Mouse (Mus musculus) layer of hippocampus, postnatal 10 days (tissue): ENCODE data around the gene Olfr463. TPM values are rescaled to one million over a fixed set of nuclear protein-coding genes. Genes with fewer than 3 reads are reported as not detected.

Experiments
- DNase-seq, 2 experiments: peaks; one replicate each; pipeline ENCODE4 v3.0.0; 2021; ENCODE audit warnings: low spot score in 2 of 2
- long read RNA-seq: library from polyadenylated mRNA; stranded (forward); transcript quantifications from one replicate; pipeline ENCODE4 v2.0.0, GENCODE M21; 2023
- total RNA-seq, 2 experiments: library from RNA; stranded (reverse); gene quantifications; 2 replicates each; pipeline ENCODE4 v1.2.3; 2021

Olfr463 gene
- not detected for total RNA-seq
- long read RNA-seq, result 0 reads

DNA sequence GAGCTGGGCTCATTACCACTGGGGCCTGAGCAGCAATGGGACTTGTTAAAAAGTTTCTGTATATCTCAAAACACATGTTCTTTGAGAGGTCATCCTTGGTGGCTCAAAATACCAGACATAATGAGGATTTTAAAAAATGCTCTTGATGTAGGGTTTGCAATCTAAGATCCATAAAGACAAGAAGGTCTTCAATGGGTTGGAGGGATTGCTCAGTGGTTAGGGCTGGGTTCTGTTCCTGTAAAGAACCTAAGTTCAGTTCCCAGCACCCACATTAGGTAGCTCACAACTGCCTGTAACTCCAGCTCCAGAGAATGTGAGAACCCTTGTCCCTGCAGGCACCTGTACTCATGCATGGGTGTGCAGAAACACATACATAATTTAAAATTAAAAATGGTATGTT lies at the start of gene Olfr463:
Olfr463 (minus strand) TSS at position 101 of the 400 bp plus-strand sequence.
- no peak for DNase-seq

DNA sequence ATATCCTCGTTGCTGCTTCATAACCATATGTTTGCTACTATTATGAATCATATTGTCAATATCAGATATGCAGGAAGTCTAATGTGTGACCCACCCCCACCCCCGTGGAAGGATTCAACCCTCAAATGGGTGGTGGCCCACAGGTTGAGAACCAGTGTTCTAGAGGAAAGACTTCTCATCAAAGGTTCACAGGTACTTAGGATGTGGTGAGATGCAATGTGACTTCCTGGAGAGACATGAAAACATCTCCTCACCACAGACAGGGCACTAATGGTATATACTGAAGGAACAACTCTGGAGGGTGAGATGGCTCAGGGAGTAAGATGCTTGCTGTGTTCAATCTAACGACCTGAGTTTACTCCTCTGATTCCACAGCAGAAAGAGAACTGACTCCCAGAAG lies 38.3 kb upstream of the Olfr463 start:
- DNase-seq, result no peak

DNA sequence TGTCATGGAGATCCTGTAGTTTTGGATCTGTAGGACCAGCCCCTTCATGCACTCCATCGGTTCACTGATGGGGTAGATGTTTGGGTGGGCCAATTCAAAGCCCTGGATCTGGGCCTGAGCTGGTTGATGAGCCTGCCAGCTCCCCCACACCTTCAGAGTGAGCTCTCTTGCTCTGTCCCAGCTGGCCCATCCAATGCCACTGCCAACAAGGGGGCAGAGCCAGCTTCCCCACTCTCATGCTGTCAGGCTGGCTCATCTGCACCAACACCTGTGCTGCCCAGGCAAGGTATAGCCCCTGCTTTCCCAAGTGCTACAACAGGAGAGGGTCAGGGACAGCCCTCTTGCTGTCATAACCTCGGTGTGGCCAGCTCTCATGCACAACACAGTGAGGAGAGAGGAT lies 36.5 kb upstream of the Olfr463 start:
- DNase-seq, result peak in 1 of 2 experiments; percentile 5

- no peak for DNase-seq
These were observed 33.2 kb upstream of the Olfr463 start for GRCm38 (mm10) chr11:87930348-87930747.

DNA sequence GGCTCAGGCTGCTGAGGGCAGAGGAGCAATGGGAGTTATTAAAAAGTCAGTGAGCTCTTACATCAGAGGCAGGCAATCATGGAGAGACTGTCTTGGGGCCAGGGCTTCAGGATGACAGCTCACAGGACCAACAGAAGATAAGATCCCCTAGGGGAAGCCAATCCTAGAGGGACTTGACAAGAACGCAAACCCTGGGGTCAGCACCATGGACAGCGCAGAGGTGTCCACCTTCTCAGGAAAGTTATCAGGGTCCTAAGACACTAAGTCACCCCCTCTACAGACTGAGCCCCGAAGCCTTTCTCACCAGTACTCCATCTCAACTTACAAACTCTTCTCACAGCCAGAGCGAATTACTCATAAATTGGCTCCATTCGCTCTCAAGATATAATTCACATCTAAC lies 23.8 kb upstream of the Olfr463 start, which contains the start of gene Olfr464:
Olfr464 (minus strand) TSS at position 2 of the 400 bp plus-strand sequence.
- DNase-seq, result no peak

DNA sequence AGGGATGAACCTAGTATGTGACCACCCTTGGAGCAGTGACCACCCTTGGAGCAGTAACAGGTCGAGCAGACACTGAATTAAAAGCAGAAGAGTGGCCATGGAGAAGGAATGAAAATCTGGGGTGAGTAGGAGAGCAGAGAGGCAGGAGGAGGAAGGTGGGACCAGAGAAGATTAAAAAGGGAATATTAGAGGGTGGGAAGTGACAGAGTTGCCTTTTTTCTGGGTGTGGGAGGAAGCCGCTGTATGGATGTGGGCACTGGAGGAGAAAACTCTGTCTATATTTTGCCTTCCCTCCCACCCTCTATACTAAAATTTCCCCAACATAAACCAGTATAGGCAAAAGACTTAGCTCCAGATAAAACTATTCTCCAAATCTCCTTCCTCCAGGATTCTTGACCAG lies 23.1 kb upstream of the Olfr463 start:
- DNase-seq, result no peak

DNA sequence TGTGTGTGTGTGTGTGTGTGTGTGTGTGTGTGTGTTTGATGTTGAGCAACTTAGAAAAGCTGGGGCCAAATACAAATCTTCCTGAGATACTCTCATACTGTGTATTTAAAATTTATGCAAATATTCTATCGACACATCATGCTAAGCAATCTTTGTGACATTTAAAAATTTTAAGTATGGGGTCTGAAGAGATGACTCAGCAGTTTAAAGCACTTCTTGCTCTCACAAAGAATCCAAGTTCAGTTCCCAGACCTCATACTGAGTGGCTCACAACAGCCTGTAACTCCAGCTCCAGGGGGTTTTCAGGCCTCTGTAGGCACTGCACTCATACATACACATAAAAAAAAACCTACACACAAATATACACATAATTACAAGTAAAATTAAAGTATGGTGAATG lies 18.8 kb upstream of the Olfr463 start:
- DNase-seq, result no peak

GRCm38 (mm10) chr11:87904331-87904730 lies 7.1 kb upstream of the Olfr463 start:
- no peak for DNase-seq

GRCm38 (mm10) chr11:87892168-87892567 lies 5.0 kb downstream of the Olfr463 start, which contains the start of gene Olfr462:
TSS of gene Olfr462 (minus strand) at chr11:87892268.
- DNase-seq, result no peak

GRCm38 (mm10) chr11:87884856-87885255 lies 12.3 kb downstream of the Olfr463 start:
- DNase-seq, result no peak

- DNase-seq, result no peak
These were observed 13.7 kb downstream of the Olfr463 start for GRCm38 (mm10) chr11:87883493-87883892.

GRCm38 (mm10) chr11:87881714-87882113 lies 15.5 kb downstream of the Olfr463 start:
- no peak for DNase-seq

- no peak for DNase-seq
These were observed 17.4 kb downstream of the Olfr463 start for GRCm38 (mm10) chr11:87879826-87880225.

DNA sequence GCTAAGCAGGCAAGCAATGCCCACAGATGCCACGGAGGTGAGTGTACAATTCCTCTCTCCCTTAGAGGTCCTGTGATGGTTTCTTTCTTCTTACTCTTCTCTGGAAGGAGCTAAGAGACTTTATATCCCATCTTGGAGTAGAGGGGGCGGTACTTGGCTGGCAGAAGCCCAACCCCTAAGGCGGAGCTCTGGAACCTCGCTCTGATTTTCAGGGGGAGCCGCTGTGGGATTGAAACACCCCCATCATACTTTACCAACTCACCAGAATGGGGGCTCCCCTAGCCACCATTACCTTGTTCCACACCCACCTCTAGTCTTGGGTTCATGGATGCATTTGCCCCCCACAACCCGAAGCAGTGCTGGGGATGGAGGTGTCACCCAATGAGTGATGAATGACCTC lies 21.8 kb downstream of the Olfr463 start, which contains the start of gene Epx:
Epx (minus strand) TSS at position 101 of the 400 bp plus-strand sequence.
- DNase-seq, result no peak

- no peak for DNase-seq
These were observed 25.4 kb downstream of the Olfr463 start for GRCm38 (mm10) chr11:87871766-87872165.

DNA sequence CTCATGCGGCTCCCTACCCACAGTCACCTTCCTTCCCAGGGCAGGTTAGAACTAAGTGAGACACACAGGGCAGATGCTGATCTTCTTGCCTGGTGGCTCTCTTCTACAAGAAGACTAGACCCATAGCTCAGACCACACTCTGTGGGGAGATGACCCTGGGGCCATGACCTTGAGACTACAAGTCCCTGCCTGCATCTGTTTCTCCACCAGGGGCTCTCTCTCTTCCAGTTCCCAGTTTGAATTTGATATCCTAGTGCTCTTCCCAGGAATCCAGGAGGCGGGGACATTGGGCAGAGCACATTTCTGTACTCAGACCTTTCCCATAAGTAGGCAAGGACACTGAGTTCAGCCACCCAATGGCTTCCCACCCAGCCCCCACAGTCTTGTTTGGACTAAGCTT lies 27.1 kb downstream of the Olfr463 start:
- DNase-seq, result no peak

DNA sequence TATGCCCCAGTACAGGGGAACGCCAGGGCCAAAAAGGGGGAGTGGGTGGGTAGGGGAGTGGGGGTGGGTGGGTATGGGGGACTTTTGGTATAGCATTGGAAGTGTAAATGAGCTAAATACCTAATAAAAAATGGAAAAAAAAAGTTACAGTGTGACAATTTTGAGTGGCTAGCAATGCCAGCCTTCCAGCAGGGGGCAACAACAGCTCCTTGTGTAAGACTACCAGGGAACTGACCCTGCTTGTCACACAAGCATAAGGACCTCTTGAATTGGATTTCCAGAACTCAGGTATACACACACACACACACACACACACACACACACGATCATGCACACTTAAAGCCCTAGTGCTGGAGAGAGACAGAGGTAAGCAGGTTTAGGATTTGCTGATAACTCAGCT lies 30.3 kb downstream of the Olfr463 start:
- DNase-seq, result peak; percentile 23 to 24

DNA sequence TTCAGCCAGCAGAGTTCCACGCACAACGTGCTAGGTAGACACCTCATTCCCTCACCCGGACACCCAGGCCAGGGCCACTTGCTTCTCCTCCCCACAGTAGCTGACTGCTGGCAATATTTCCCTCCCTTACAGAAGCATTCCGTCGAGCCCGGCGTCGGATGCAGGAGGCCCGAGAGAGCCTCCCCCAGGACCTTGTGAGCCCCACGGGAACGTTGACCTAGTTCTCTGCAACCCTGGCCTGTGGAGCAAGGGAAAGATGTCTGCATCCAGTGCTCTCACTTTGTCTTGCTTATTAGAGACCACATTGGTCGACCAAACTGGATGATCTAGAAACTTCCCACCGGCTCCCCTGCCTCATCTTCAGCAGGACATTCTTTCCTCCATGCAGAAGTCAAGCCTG lies 34.4 kb downstream of the Olfr463 start:
- DNase-seq, result no peak

GRCm38 (mm10) chr11:87860426-87860825 lies 36.8 kb downstream of the Olfr463 start:
- no peak for DNase-seq

DNA sequence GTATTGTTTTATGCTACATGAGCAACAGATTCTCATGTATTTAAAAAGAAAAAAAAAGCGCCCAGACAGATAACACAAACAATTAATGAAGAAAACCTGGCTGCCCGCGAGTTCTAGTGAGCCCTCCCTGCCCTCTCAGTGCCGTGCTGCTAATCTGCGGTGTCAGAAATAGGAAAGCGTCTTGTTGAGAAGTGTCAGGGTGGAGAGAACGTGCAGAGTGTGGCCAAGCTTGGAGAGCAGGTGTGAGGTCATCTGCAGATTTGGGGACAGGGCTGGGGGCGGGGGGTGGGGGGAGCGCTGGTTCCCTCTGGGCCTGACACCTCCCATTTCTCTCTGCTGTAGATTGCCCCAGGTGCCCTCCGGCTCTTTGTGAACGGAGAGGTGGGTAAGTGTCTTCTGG lies 37.9 kb downstream of the Olfr463 start:
- DNase-seq, result no peak

DNA sequence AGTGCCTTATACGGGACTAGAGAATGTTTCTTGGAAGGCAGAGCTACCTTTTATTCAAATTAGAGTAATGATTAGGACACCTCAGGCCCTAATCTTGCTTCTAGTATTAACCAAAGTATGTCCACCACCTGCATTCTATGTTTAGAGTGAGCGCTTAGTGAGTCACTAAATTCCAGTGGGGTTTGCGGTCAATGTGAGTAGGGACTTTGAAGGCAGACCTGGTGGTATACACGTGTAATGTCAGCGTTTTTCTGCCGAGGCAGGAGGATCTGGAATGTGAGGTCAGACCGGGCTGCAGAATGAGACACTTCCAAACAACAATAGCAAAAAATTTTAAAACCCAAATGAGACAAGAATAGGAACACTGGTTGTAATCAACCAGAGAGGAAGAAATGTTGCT lies 42.6 kb downstream of the Olfr463 start:
- no peak for DNase-seq

DNA sequence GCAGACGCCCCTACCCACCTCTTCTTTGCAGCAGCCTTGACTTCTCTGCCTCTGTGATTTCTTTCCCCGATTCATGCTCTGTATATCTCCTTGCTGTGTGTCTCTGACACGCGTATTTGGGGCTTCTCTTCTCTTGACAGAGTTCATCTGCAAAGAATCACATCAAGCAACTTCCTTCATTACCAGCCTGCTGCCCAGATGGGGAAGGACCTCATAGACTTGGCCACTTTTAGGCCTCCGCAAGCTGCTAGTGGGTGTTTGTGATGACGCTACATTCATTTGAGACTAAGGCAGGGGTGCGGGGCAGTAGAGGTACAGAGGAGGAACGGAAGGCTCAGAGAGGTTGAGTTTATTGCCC lies 43.6 kb downstream of the Olfr463 start:
- DNase-seq, result peak; percentile 41

DNA sequence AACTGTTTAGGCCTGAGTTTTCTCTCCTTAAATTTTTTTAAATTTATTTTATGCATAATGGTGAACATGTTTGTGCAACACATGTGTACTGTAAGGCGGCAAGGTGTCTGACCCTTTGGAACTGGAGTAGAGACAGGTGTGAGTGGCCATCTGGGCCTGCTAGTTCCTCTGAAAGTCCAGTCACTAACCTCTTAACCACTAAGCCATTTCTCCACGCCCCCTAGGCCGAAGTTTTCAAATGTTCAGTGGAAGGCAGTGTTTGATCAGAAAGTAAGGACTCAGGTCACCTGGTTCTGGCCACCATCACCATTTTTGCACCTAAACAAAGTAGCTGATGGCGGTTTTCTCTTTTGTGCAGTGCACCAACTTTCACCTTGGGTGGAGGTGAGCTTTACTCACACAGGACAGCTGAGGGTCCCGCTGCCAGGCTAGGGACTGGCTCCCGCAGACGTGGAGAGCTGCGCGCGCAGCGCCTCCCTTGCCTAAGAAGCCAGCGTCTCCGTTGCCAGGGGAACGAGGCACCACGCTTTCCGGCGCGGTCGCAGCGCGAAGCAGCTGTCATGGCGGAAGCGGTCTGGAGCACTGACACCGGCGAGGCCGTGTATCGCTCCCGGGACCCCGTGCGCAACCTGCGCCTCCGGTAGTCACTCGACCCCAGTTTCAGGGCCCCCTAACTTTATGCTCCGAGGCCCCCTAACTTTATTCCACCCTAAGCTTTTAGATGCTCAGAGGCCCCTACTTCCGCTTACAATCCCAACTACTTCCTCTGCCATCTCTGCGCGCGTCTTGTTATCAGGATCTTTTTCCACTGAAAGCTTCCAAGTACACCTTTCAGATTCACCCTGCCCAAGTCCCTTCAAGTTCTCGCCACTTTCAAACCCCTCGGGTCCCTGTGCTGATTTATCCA lies 44.2 kb downstream of the Olfr463 start, which contains the start of gene Mks1:
Mks1 (plus strand) TSS at position 526 of the 907 bp plus-strand sequence.
- peak; percentile 89 to 92 for DNase-seq
